Mouse (Mus musculus) right cerebral cortex, adult 2 months (tissue): ENCODE data around the gene Gsg1.

Experiments
- DNase-seq, 2 experiments: peaks; one replicate each; pipeline ENCODE4 v3.0.0; 2021 to 2022; ENCODE audit warnings: low spot score in 2 of 2

Gene Gsg1

GRCm38 (mm10) chr6:135261124-135261523 lies 7.0 kb upstream of the Gsg1 start:
- DNase-seq = no peak

GRCm38 (mm10) chr6:135260435-135260834 lies 6.3 kb upstream of the Gsg1 start:
- DNase-seq = no peak

- peak; percentile 86 for DNase-seq
These were observed 1.4 kb downstream of the Gsg1 start for GRCm38 (mm10) chr6:135252728-135253077.

- no peak for DNase-seq
These were observed 2.1 kb downstream of the Gsg1 start for GRCm38 (mm10) chr6:135251849-135252727.

GRCm38 (mm10) chr6:135250926-135251699 lies 3.0 kb downstream of the Gsg1 start:
- no peak for DNase-seq

- peak; percentile 74 to 81 for DNase-seq
These were observed 4.2 kb downstream of the Gsg1 start for GRCm38 (mm10) chr6:135249846-135250531.

GRCm38 (mm10) chr6:135247861-135248260 lies 6.3 kb downstream of the Gsg1 start:
- DNase-seq = no peak

GRCm38 (mm10) chr6:135245586-135245985 lies 8.6 kb downstream of the Gsg1 start:
- no peak for DNase-seq

GRCm38 (mm10) chr6:135240361-135240760 lies 13.8 kb downstream of the Gsg1 start:
- DNase-seq = no peak

GRCm38 (mm10) chr6:135238211-135238610 lies 15.9 kb downstream of the Gsg1 start:
- no peak for DNase-seq

- no peak for DNase-seq
These were observed 16.8 kb downstream of the Gsg1 start for GRCm38 (mm10) chr6:135237326-135237725.

GRCm38 (mm10) chr6:135236576-135236975 lies 17.6 kb downstream of the Gsg1 start:
- DNase-seq = no peak

- no peak for DNase-seq
These were observed 18.4 kb downstream of the Gsg1 start for GRCm38 (mm10) chr6:135235742-135236141.

GRCm38 (mm10) chr6:135232443-135233182 lies 21.5 kb downstream of the Gsg1 start:
- DNase-seq = peak; percentile 61 to 66

- DNase-seq = no peak
These were observed 23.6 kb downstream of the Gsg1 start for GRCm38 (mm10) chr6:135230586-135230985.

GRCm38 (mm10) chr6:135228465-135228941 lies 25.6 kb downstream of the Gsg1 start:
- DNase-seq = no peak

GRCm38 (mm10) chr6:135223786-135224416 lies 30.2 kb downstream of the Gsg1 start:
- DNase-seq = no peak

GRCm38 (mm10) chr6:135219916-135220315 lies 34.2 kb downstream of the Gsg1 start:
- DNase-seq = no peak

- no peak for DNase-seq
These were observed 35.8 kb downstream of the Gsg1 start for GRCm38 (mm10) chr6:135218330-135218729.

GRCm38 (mm10) chr6:135212666-135213065 lies 41.5 kb downstream of the Gsg1 start:
- no peak for DNase-seq

- DNase-seq = no peak
These were observed 43.0 kb downstream of the Gsg1 start for GRCm38 (mm10) chr6:135211169-135211568.
